Mouse (Mus musculus) limb, embryonic 10.5 days (tissue): Measurements from ENCODE around the gene Gm20431. TPM values are rescaled to one million over a fixed set of nuclear protein-coding genes. Genes with fewer than 3 reads are reported as not detected.

Source experiments
- DNase-seq: peaks from one replicate; pipeline ENCODE4 v3.0.0-alpha.2; 2017; ENCODE audit warnings: low spot score
- H3K27ac ChIP-seq: fragments of 300-500 bp; sonication (generic); 2 replicates; pipeline ENCODE4 v1.5.1; 2016; ENCODE audit warnings: mild to moderate bottlenecking
- H3K27me3 ChIP-seq: fragments of 300-500 bp; sonication (generic); 2 replicates; pipeline ENCODE4 v1.6.1; 2016; ENCODE audit warnings: low read depth, mild to moderate bottlenecking; ENCODE audit not compliant: poor library complexity, severe bottlenecking
- H3K36me3 ChIP-seq: fragments of 300-500 bp; sonication (generic); 2 replicates; pipeline ENCODE4 v1.6.1; 2016; ENCODE audit warnings: mild to moderate bottlenecking, moderate library complexity
- H3K4me1 ChIP-seq: fragments of 300-500 bp; sonication (generic); 2 replicates; pipeline ENCODE4 v1.6.1; 2016
- H3K4me3 ChIP-seq: fragments of 300-500 bp; sonication (generic); 2 replicates; pipeline ENCODE4 v1.5.1; 2016; ENCODE audit warnings: mild to moderate bottlenecking, moderate library complexity
- H3K9me3 ChIP-seq: fragments of 300-500 bp; sonication (generic); replicated peaks from 2 replicates; pipeline ENCODE4 v1.6.1; 2016; ENCODE audit warnings: mild to moderate bottlenecking
- WGBS: fragments of 180-500 bp; shearing (Covaris S2); methylation state at CpG from one replicate; pipeline ENCODE4 v1.1.7; 2016; 5-methylcytosine and 5-hydroxymethylcytosine counted together
- polyA plus RNA-seq: library from polyadenylated mRNA; unstranded; fragments of >200 nt; fragmentation: Nextera tagmentation; extraction: Ambion mirVana; gene quantifications from 2 replicates; pipeline ENCODE4 v1.2.1, GENCODE M21; 2016

Gm20431 gene
- polyA plus RNA-seq, 1 experiment from 2014 or later = 1.0 TPM

- H3K9me3 ChIP-seq = no peaks in the 10 kb centered on the region
- H3K27me3 ChIP-seq = peaks cover 63% of the 10 kb centered on the region
- no peaks in the 10 kb centered on the region for H3K36me3 ChIP-seq
- H3K4me1 ChIP-seq = peaks cover 28% of the 10 kb centered on the region
- H3K4me3 ChIP-seq = no peak overlapping the region
- no peak for DNase-seq
- H3K27ac ChIP-seq = no peak overlapping the region
- 77% methylated on average over 16 of the region's 16 CpGs for WGBS
Measured at GRCm38 (mm10) chr2:167686382-167687249, 25.3 kb upstream of the Gm20431 start.

DNA sequence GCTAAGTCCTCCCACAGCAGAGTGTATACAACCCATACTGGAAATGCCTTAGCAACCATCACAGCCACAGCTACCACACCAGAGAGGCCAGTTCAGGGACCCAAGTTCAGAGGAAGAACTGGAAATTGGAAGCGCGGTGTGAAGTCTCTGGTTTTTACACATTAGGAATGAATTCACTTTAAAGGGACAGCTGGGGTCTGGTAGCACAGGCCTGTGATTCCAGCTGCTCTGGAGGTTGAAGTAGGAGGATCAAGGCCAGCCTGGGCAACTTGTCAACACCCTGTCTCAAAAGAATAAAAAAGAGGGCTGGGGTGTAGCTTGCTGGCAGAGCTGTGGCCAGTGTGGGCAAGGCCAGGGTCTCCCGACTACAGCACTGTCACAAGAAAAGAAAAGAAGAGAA is 24.6 kb upstream of the Gm20431 start:
- Histone ChIP-seq H3K4me3 (no peak overlapping the region), H3K9me3 (no peaks in the 10 kb centered on the region), H3K36me3 (no peaks in the 10 kb centered on the region), H3K27ac (no peak overlapping the region), H3K4me1 (peaks cover 28% of the 10 kb centered on the region), H3K27me3 (peaks cover 56% of the 10 kb centered on the region)
- DNase-seq = no peak
- WGBS = 66% methylated on average over 3 of the region's 3 CpGs

GRCm38 (mm10) chr2:167685137-167685536 is 23.8 kb upstream of the Gm20431 start:
- Histone ChIP-seq H3K4me3 (no peak overlapping the region), H3K36me3 (no peaks in the 10 kb centered on the region), H3K9me3 (no peaks in the 10 kb centered on the region), H3K4me1 (peaks cover 28% of the 10 kb centered on the region), H3K27me3 (peaks cover 48% of the 10 kb centered on the region), H3K27ac (no peak overlapping the region)
- peak; percentile 98 for DNase-seq
- 7% methylated on average over 8 of the region's 8 CpGs for WGBS

DNA sequence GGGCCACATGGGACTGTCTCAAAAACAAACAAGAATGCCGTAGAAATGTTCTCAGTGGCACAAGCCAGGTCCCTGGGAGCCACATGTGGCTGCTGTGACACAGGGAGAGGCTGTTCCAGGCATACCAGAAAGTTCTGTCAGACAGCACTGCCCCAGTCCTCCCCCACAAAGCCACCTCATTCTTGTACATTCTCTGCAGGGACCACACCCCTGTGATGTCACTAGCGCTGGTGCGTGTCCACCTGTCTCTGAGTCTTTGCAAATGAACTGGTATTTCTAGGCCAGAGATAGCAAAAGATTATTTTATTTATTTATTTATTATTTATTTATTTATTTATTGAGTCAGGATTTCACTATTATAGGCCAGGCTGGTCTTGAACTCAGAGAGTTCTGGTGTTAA is 22.4 kb upstream of the Gm20431 start:
- Histone ChIP-seq H3K4me3 (no peak overlapping the region), H3K27me3 (peaks cover 34% of the 10 kb centered on the region), H3K4me1 (peaks cover 20% of the 10 kb centered on the region), H3K27ac (no peak overlapping the region), H3K36me3 (no peaks in the 10 kb centered on the region), H3K9me3 (no peaks in the 10 kb centered on the region)
- no peak for DNase-seq
- 85% methylated on average over 3 of the region's 3 CpGs for WGBS

DNA sequence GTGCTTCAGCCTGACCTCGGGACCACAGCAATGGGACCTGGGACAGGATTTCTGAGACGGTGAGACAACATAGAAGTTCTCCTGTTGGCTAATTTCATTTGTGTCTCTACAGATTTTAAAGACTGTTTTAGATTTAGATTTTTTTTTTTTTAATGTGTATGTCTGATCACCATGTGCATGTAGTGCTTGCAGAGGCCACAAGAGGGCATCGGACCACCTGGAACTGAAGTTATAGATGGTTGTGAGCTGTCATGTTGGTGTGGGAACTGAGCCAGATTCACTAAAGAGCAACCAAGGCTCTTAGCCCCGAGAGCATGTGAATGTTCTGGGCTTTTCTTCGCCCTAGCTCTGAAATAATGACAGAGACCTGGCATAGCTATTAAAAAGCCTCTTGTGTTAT is 19.4 kb upstream of the Gm20431 start:
- no peak overlapping the region for H3K4me3 ChIP-seq
- WGBS = 54% methylated on average over 5 of the region's 5 CpGs
- peaks cover 12% of the 10 kb centered on the region for H3K27me3 ChIP-seq
- H3K4me1 ChIP-seq = 0 out of 2 replicates have a peak, but pooled peaks cover 7% of the 10 kb centered on the region
- peak; percentile 66 for DNase-seq
- H3K27ac ChIP-seq = no peak overlapping the region
- H3K9me3 ChIP-seq = no peaks in the 10 kb centered on the region
- H3K36me3 ChIP-seq = no peaks in the 10 kb centered on the region

DNA sequence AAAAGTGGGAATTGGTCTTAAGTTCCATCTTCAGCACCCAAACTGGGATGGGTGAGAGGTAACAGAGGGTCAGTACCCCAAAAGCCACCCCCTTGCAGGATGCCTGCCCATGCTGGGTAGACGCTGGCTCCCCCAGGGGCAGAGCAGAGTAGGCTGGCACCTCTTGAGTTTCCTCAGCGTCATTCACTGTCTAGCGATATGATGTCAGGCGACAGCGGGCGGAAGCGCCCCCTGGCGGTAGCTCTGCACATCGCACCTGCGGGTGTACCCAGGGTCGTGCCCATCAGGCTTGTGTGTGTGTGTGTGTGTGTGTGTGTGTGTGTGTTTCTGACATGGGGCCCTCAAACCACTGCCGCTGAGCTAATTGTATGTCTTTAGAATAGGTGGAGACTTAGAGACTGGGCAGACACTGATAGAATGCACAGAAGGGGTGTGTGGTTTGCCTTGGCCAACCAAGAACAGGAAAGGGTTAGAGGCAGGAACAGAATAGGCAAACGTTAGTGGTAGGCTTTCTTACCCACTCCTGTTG is 18.7 kb upstream of the Gm20431 start:
- WGBS = 2% methylated on average over 13 of the region's 13 CpGs
- Histone ChIP-seq H3K9me3 (no peaks in the 10 kb centered on the region), H3K27ac (no peak overlapping the region), H3K27me3 (peaks cover 8% of the 10 kb centered on the region; the same call in 1 of the 2 replicates), H3K4me1 (0 out of 2 replicates have a peak, but pooled peaks cover 7% of the 10 kb centered on the region), H3K36me3 (no peaks in the 10 kb centered on the region), H3K4me3 (no peak overlapping the region)
- DNase-seq = peak; percentile 88

DNA sequence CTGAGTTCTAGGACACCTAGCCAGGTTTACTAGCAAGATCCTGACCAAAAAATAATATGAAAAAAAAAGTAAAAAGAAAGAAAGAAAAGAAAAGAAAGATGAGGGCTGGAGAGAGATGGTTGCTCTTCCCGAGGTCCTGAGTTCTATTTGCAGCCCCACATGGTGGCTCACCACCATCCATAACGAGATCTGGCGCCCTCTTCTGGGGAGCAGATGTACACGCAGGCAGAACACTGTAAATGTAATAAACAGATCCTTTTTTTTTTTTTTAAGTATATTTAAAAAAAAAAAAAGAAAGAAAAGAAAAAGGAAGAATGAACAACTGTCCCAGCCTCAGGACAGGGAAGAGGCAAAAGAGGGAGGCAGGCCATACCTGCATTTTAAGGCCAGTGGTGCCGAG is 17.3 kb upstream of the Gm20431 start:
- no peak overlapping the region for H3K27ac ChIP-seq
- no peaks in the 10 kb centered on the region for H3K9me3 ChIP-seq
- no peak overlapping the region for H3K4me3 ChIP-seq
- peaks cover 8% of the 10 kb centered on the region; the same call in 1 of the 2 replicates for H3K27me3 ChIP-seq
- 54% methylated on average over 5 of the region's 5 CpGs for WGBS
- 0 out of 2 replicates have a peak, but pooled peaks cover 7% of the 10 kb centered on the region for H3K4me1 ChIP-seq
- H3K36me3 ChIP-seq = no peaks in the 10 kb centered on the region
- DNase-seq = no peak

- no peaks in the 10 kb centered on the region for H3K36me3 ChIP-seq
- no peaks in the 10 kb centered on the region for H3K9me3 ChIP-seq
- peaks cover 11% of the 10 kb centered on the region for H3K4me1 ChIP-seq
- no peak overlapping the region for H3K27ac ChIP-seq
- H3K27me3 ChIP-seq = peaks cover 8% of the 10 kb centered on the region; the same call in 1 of the 2 replicates
- no peak for DNase-seq
- WGBS = 43% methylated on average over 14 of the region's 14 CpGs
- H3K4me3 ChIP-seq = no peak overlapping the region
Measured at GRCm38 (mm10) chr2:167675120-167675909, 14.0 kb upstream of the Gm20431 start.

DNA sequence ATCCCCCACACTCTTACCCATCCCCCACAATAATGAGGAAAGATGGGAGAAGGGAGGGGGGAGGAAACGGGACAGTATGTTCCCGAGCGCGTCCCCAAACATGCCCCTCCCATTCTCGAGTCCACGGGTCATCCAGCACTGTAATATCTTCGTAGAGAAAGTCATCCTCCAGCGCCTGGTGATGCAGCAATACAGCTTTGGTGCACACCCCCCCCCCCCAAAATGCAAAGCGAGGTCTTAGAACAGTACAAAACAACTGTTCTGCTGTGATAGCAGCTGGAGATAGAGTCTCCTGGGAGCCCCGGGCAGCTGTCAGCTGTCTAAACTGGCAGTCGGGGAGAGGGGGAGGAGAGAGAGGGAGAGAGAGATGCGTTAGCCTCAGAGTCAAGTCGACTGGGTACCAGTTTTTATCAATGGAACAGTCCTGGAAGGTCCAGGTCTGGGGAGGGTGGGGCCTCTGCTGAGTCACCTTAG is 11.0 kb upstream of the Gm20431 start:
- H3K4me1 ChIP-seq = peaks cover 6% of the 10 kb centered on the region
- H3K36me3 ChIP-seq = no peaks in the 10 kb centered on the region
- DNase-seq = no peak
- no peaks in the 10 kb centered on the region for H3K9me3 ChIP-seq
- H3K4me3 ChIP-seq = no peak overlapping the region
- peaks cover 8% of the 10 kb centered on the region; the same call in 1 of the 2 replicates for H3K27me3 ChIP-seq
- H3K27ac ChIP-seq = no peak overlapping the region
- 42% methylated on average over 13 of the region's 13 CpGs for WGBS

- WGBS = 83% methylated on average over 5 of the region's 5 CpGs
- Histone ChIP-seq H3K36me3 (no peaks in the 10 kb centered on the region), H3K9me3 (no peaks in the 10 kb centered on the region), H3K27me3 (0 out of 2 replicates have a peak, but pooled peaks cover 1% of the 10 kb centered on the region), H3K4me3 (no peak overlapping the region), H3K4me1 (peaks cover 6% of the 10 kb centered on the region), H3K27ac (no peak overlapping the region)
- no peak for DNase-seq
Measured at GRCm38 (mm10) chr2:167671101-167671633, 9.9 kb upstream of the Gm20431 start.

DNA sequence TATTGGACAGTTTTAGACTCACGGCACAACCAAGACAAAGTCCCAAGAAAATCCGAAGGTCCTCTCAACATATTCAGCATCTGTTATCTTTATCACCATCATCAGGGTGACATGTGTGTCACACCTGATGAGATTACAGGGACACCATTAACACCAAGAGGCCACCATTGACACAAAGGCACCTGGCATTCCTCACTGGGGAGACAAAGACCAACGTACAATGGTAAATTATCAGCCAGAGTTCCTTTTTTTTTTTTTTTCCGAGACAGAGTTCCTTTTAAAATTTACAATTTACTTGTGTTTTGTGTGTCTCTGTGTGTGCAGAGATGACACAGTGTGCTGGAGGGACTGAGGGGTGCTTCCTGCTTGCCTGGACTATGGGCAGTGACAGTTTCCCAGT is 8.1 kb upstream of the Gm20431 start:
- no peaks in the 10 kb centered on the region for H3K9me3 ChIP-seq
- H3K27ac ChIP-seq = no peak overlapping the region
- H3K4me1 ChIP-seq = peaks cover 4% of the 10 kb centered on the region
- no peaks in the 10 kb centered on the region for H3K36me3 ChIP-seq
- no peak overlapping the region for H3K4me3 ChIP-seq
- no peak for DNase-seq
- 82% methylated on average over 4 of the region's 4 CpGs for WGBS
- H3K27me3 ChIP-seq = no peaks in the 10 kb centered on the region

- DNase-seq = no peak
- no peaks in the 10 kb centered on the region for H3K36me3 ChIP-seq
- no peak overlapping the region for H3K27ac ChIP-seq
- H3K9me3 ChIP-seq = no peaks in the 10 kb centered on the region
- WGBS = 91% methylated on average over 5 of the region's 5 CpGs
- peaks cover 4% of the 10 kb centered on the region for H3K4me1 ChIP-seq
- H3K4me3 ChIP-seq = no peak overlapping the region
- H3K27me3 ChIP-seq = 0 out of 2 replicates have a peak, but pooled peaks cover under 1% of the 10 kb centered on the region
Measured at GRCm38 (mm10) chr2:167668426-167668825, 7.1 kb upstream of the Gm20431 start.
